ENCODE assay signal across 7 mouse cellular contexts in the genomic region with DNA sequence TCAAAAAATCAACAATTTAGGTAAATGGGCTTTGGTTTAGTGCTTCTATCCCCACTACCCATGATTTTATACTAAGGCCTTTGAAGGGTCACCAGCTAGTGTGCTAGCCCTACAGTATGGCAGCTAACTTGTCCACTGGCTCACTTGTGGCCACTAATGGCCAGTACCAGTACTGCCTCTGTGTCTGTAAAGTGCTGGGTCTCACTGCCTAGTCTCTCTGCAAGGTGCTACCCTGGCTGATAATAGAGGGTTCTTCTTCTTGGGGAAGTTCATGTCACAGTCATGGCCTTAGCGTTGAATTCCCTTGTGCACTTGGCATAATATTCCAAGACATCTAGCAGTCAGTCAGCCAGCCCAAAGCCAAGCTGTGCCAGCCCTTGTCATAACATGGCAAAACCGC. TPM values are rescaled to one million over a fixed set of nuclear protein-coding genes. Genes with fewer than 3 reads are reported as not detected.
DNase-seq lines count a peak whose midpoint lies in the region; ATAC-seq and TF ChIP-seq lines count a peak whose summit lies in the region.

No protein-coding gene starts in this region.

- peak; percentile 53; the same call in 1 of the 2 replicates for TF ChIP-seq CTCF in small intestine, adult 2 months (IDR thresholded peaks at IDR 0.05; ENCODE audit: extremely low read depth, insufficient read length, insufficient replicate concordance, low read depth, low read length)

- 97% methylated on average over 2 of the region's 2 CpGs for WGBS in kidney, embryonic 16.5 days
- 99% methylated on average over 2 of the region's 2 CpGs for WGBS in small intestine, adult 2 months

- no peaks in the 10 kb centered on the region for H3K9me3 ChIP-seq in kidney, embryonic 16.5 days (ENCODE audit: low read length)

- H3K4me2 ChIP-seq in kidney, embryonic 16.5 days (replicated peaks; ENCODE audit: low read depth, low read length) = no peak overlapping the region

- H3K4me3 ChIP-seq in kidney, embryonic 16.5 days (ENCODE audit: low read length) = no peak overlapping the region
- H3K4me3 ChIP-seq in small intestine, adult 2 months (ENCODE audit: low read depth, low read length) = no peak overlapping the region

- no peak for ATAC-seq in kidney, embryonic 16.5 days (ENCODE audit: low FRiP score, low TSS enrichment)

- H3K4me1 ChIP-seq in kidney, embryonic 16.5 days (ENCODE audit: insufficient read depth, low read length) = no peaks in the 10 kb centered on the region
- no peaks in the 10 kb centered on the region for H3K4me1 ChIP-seq in small intestine, adult 2 months (ENCODE audit: control insufficient read depth, insufficient read depth, insufficient read length, low read length)

- peak; percentile 12 for DNase-seq in kidney, adult 11 months
- peak; percentile 47 for DNase-seq in ES-CJ7 (ENCODE audit: low read depth, low spot score)
- peak; percentile 11 for DNase-seq in adrenal gland, postnatal 25 days
- peak; percentile 37 for DNase-seq in kidney, postnatal 10 days
- no peak for DNase-seq in right cerebral cortex, postnatal 25 days

- no peak overlapping the region for H3K9ac ChIP-seq in kidney, embryonic 16.5 days (replicated peaks; ENCODE audit: low read length)

- peaks cover 24% of the 10 kb centered on the region for H3K36me3 ChIP-seq in kidney, embryonic 16.5 days (ENCODE audit: insufficient read depth, low read length)
- H3K36me3 ChIP-seq in small intestine, adult 2 months (ENCODE audit: control insufficient read depth, insufficient read depth, low read length) = peaks cover 11% of the 10 kb centered on the region

- no peak overlapping the region for H3K27ac ChIP-seq in kidney, embryonic 16.5 days (ENCODE audit: low read length)
- no peak overlapping the region for H3K27ac ChIP-seq in small intestine, adult 2 months (ENCODE audit: insufficient read depth, low read depth, low read length)

- no peak for TF ChIP-seq POLR2A in small intestine, adult 2 months (IDR thresholded peaks at IDR 0.05; ENCODE audit: low read depth, low read length)

- H3K27me3 ChIP-seq in kidney, embryonic 16.5 days (ENCODE audit: insufficient read depth, low read length) = no peaks in the 10 kb centered on the region
- no peaks in the 10 kb centered on the region for H3K27me3 ChIP-seq in small intestine, adult 2 months (ENCODE audit: control insufficient read depth, insufficient read depth, low read length)

RNA-seq across cellular contexts. Expression of a gene that starts 36.0 kb away (rescaled TPM):
- 0.92 and 1.0 TPM in 2 replicates for polyA plus RNA-seq in kidney, embryonic 16.5 days (2015; fragmentation: Nextera tagmentation; extraction: Ambion mirVana)
- total RNA-seq in adrenal gland, postnatal 25 days (2021) = 0.70 and 0.76 TPM in 2 replicates
- polyA plus RNA-seq in small intestine, adult 2 months (2012; rRNA removed) = 20.9 and 46.7 TPM in 2 replicates

Comparison
In these comparisons a context has a peak if more than half of its experiments do, and no peak if none do; other contexts are left out.
1. RNA of a gene that starts 36.0 kb away (polyA plus RNA-seq): 20.9 to 46.7 TPM in small intestine, adult 2 months; 0.92 to 1.0 TPM in kidney, embryonic 16.5 days; every median in the first group is over 10 times any median in the second.